Mouse (Mus musculus) MEL (cell line): ENCODE measurements around the gene Klf11. TPM values are rescaled to one million over a fixed set of nuclear protein-coding genes. Genes with fewer than 3 reads are reported as not detected.

Source experiments
- DNase-seq: peaks from one replicate; pipeline ENCODE4 v3.0.0; 2011; ENCODE audit warnings: low read depth, low spot score
- H3K27ac ChIP-seq: 2 replicates; pipeline ENCODE4 v1.5.1; 2012; ENCODE audit warnings: low read depth, mild to moderate bottlenecking, control low read depth, low read length, moderate library complexity; ENCODE audit not compliant: control insufficient read depth
- H3K27me3 ChIP-seq, 2 experiments: fragments of 150-350 bp in 1 of 2; sonication (generic) in 1 of 2; 2 replicates each; pipeline ENCODE4 v1.6.1; 2012; ENCODE audit warnings: low read length in 2 of 2, mild to moderate bottlenecking in 2 of 2, improper control_type of control experiment in 1 of 2, moderate library complexity in 1 of 2; ENCODE audit not compliant: insufficient read depth in 2 of 2, control insufficient read depth in 1 of 2
- H3K36me3 ChIP-seq, 2 experiments: 2 replicates each; pipeline ENCODE4 v1.6.1; 2012 to 2014; ENCODE audit warnings: low read length in 2 of 2, improper control_type of control experiment in 1 of 2, inconsistent platforms in 1 of 2, mild to moderate bottlenecking in 1 of 2; ENCODE audit not compliant: insufficient read depth in 2 of 2, control insufficient read depth in 1 of 2
- H3K4me1 ChIP-seq, 2 experiments: fragments of 150-350 bp in 1 of 2; sonication (generic) in 1 of 2; 2 replicates each; pipeline ENCODE4 v1.6.1; 2012; ENCODE audit warnings: low read length in 2 of 2, improper control_type of control experiment in 1 of 2, mild to moderate bottlenecking in 1 of 2; ENCODE audit not compliant: insufficient read depth in 2 of 2, control insufficient read depth in 1 of 2
- H3K4me3 ChIP-seq, 2 experiments: fragments of 150-350 bp in 1 of 2; sonication (generic) in 1 of 2; 2 replicates each; pipeline ENCODE4 v1.5.1; 2012; ENCODE audit warnings: low read depth in 2 of 2, low read length in 2 of 2, mild to moderate bottlenecking in 2 of 2, moderate library complexity in 2 of 2, control low read depth in 1 of 2, improper control_type of control experiment in 1 of 2; ENCODE audit not compliant: control insufficient read depth in 1 of 2, insufficient read depth in 1 of 2
- H3K79me2 ChIP-seq: 2 replicates; pipeline ENCODE4 v1.6.1; 2012; ENCODE audit warnings: mild to moderate bottlenecking, low read length, moderate library complexity; ENCODE audit not compliant: control insufficient read depth, poor library complexity, insufficient read depth
- H3K9ac ChIP-seq: 2 replicates; pipeline ENCODE4 v1.6.1; 2012; ENCODE audit warnings: low read depth, mild to moderate bottlenecking, control low read depth, low read length, moderate library complexity; ENCODE audit not compliant: control insufficient read depth, poor library complexity, severe bottlenecking
- H3K9me3 ChIP-seq: fragments of 150-350 bp; sonication (generic); replicated peaks from 2 replicates; pipeline ENCODE4 v1.6.1; 2012; ENCODE audit warnings: mild to moderate bottlenecking, low read length, improper control_type of control experiment, moderate library complexity; ENCODE audit not compliant: insufficient read depth
- BHLHE40 ChIP-seq: IDR thresholded peaks from 2 replicates; pipeline ENCODE4 v1.6.1; 2012; ENCODE audit warnings: low read depth, mild to moderate bottlenecking, inconsistent platforms, low read length, improper control_type of control experiment, borderline replicate concordance
- CHD1 ChIP-seq: IDR thresholded peaks from 2 replicates; pipeline ENCODE4 v1.6.1; 2012; ENCODE audit warnings: low read depth, mild to moderate bottlenecking, inconsistent platforms, low read length, improper control_type of control experiment
- CHD2 ChIP-seq: IDR thresholded peaks from 2 replicates; pipeline ENCODE4 v1.6.1; 2011; ENCODE audit warnings: low read length, improper control_type of control experiment
- ELF1 ChIP-seq: IDR thresholded peaks from 2 replicates; pipeline ENCODE4 v1.6.1; 2014; ENCODE audit warnings: low read depth, mild to moderate bottlenecking, inconsistent platforms, low read length, improper control_type of control experiment, moderate library complexity
- GABPA ChIP-seq: IDR thresholded peaks from 2 replicates; pipeline ENCODE4 v1.6.1; 2012; ENCODE audit warnings: low read depth, mild to moderate bottlenecking, inconsistent platforms, low read length, improper control_type of control experiment, moderate library complexity
- GATA1 ChIP-seq: IDR thresholded peaks from 2 replicates; pipeline ENCODE4 v1.6.1; 2011; ENCODE audit warnings: low read depth, low read length, improper control_type of control experiment
- MAFK ChIP-seq: IDR thresholded peaks from 2 replicates; pipeline ENCODE4 v1.6.1; 2011; ENCODE audit warnings: low read depth, mild to moderate bottlenecking, low read length, improper control_type of control experiment, borderline replicate concordance
- MAX ChIP-seq: IDR thresholded peaks from 2 replicates; pipeline ENCODE4 v1.6.1; 2011; ENCODE audit warnings: low read length, improper control_type of control experiment
- MXI1 ChIP-seq: IDR thresholded peaks from 2 replicates; pipeline ENCODE4 v1.6.1; 2011; ENCODE audit warnings: mild to moderate bottlenecking, low read depth, low read length, improper control_type of control experiment
- MYB ChIP-seq: IDR thresholded peaks from 2 replicates; pipeline ENCODE4 v1.6.1; 2011; ENCODE audit warnings: mild to moderate bottlenecking, low read depth, low read length, improper control_type of control experiment
- NRF1 ChIP-seq: IDR thresholded peaks from 2 replicates; pipeline ENCODE4 v1.6.1; 2014; ENCODE audit warnings: low read depth, mild to moderate bottlenecking, inconsistent platforms, low read length, improper control_type of control experiment, moderate library complexity; ENCODE audit not compliant: poor library complexity, insufficient read depth, severe bottlenecking
- POLR2A ChIP-seq, 2 experiments: IDR thresholded peaks; 2 replicates each; pipeline ENCODE4 v1.6.1; 2011 to 2012; ENCODE audit warnings: low read length in 2 of 2, mild to moderate bottlenecking in 2 of 2, control low read depth in 1 of 2, improper control_type of control experiment in 1 of 2, low read depth in 1 of 2, moderate library complexity in 1 of 2; ENCODE audit not compliant: control insufficient read depth in 1 of 2, insufficient read depth in 1 of 2, poor library complexity in 1 of 2
- POLR2AphosphoS2 ChIP-seq: IDR thresholded peaks from 2 replicates; pipeline ENCODE4 v1.6.1; 2011; ENCODE audit warnings: low read length, improper control_type of control experiment
- POLR2AphosphoS5 ChIP-seq: IDR thresholded peaks from 2 replicates; pipeline ENCODE4 v1.6.1; 2012; ENCODE audit warnings: low read depth, borderline replicate concordance, mild to moderate bottlenecking, inconsistent platforms, low read length, moderate library complexity, mixed read lengths
- RCOR1 ChIP-seq: IDR thresholded peaks from 2 replicates; pipeline ENCODE4 v1.6.1; 2012; ENCODE audit warnings: low read depth, mild to moderate bottlenecking, inconsistent platforms, low read length, improper control_type of control experiment
- SMC3 ChIP-seq: IDR thresholded peaks from 2 replicates; pipeline ENCODE4 v1.6.1; 2011; ENCODE audit warnings: low read depth, low read length, improper control_type of control experiment
- TAL1 ChIP-seq: IDR thresholded peaks from 2 replicates; pipeline ENCODE4 v1.6.1; 2012; ENCODE audit warnings: mild to moderate bottlenecking, inconsistent platforms, low read length, moderate library complexity, mixed read lengths
- TCF12 ChIP-seq: IDR thresholded peaks from 2 replicates; pipeline ENCODE4 v1.6.1; 2014; ENCODE audit warnings: low read depth, mild to moderate bottlenecking, inconsistent platforms, low read length, improper control_type of control experiment, moderate library complexity
- ZC3H11A ChIP-seq: IDR thresholded peaks from 2 replicates; pipeline ENCODE4 v1.6.1; 2012; ENCODE audit warnings: low read depth, mild to moderate bottlenecking, inconsistent platforms, low read length, improper control_type of control experiment
- ZMIZ1 ChIP-seq: IDR thresholded peaks from 2 replicates; pipeline ENCODE4 v1.6.1; 2012; ENCODE audit warnings: low read depth, mild to moderate bottlenecking, inconsistent platforms, low read length, improper control_type of control experiment, moderate library complexity
- ZNF384 ChIP-seq: IDR thresholded peaks from 2 replicates; pipeline ENCODE4 v1.6.1; 2012; ENCODE audit warnings: low read depth, mild to moderate bottlenecking, inconsistent platforms, low read length, improper control_type of control experiment
- polyA plus RNA-seq, 2 experiments: library from polyadenylated mRNA; stranded (reverse) in 1 of 2; unstranded in 1 of 2; fragments of >175 nt in 1 of 2; fragments of >200 nt in 1 of 2; gene quantifications; 2 replicates each; pipeline versions ENCODE4 v1.2.1 to v1.2.4; 2012; ENCODE audit warnings: low replicate concordance in 2 of 2, low read depth in 1 of 2; ENCODE audit not compliant: insufficient read length in 2 of 2, insufficient read depth in 1 of 2, missing spikeins in 1 of 2
- total RNA-seq: library from RNA; depleted of rRNA; stranded (reverse); fragments of 300-350 nt; gene quantifications from 2 replicates; pipeline ENCODE4 v1.2.3, GENCODE M21; 2012

Gene Klf11
- total and polyA plus RNA-seq, 3 experiments, result 2.4 to 7.2 TPM; not detected in 1

- DNase-seq, result no peak
- no peak for TF ChIP-seq TCF12
- no peak for TF ChIP-seq CHD1
- TF ChIP-seq CHD2, result no peak
- no peak for TF ChIP-seq TAL1
- TF ChIP-seq GABPA, result no peak
- TF ChIP-seq POLR2AphosphoS2, result no peak
- no peak for TF ChIP-seq ELF1
- TF ChIP-seq MAX, result no peak
- TF ChIP-seq, all 39 proteins: peak for 0
These were observed 38.5 kb upstream of the Klf11 start for GRCm38 (mm10) chr12:24612591-24612990.

DNA sequence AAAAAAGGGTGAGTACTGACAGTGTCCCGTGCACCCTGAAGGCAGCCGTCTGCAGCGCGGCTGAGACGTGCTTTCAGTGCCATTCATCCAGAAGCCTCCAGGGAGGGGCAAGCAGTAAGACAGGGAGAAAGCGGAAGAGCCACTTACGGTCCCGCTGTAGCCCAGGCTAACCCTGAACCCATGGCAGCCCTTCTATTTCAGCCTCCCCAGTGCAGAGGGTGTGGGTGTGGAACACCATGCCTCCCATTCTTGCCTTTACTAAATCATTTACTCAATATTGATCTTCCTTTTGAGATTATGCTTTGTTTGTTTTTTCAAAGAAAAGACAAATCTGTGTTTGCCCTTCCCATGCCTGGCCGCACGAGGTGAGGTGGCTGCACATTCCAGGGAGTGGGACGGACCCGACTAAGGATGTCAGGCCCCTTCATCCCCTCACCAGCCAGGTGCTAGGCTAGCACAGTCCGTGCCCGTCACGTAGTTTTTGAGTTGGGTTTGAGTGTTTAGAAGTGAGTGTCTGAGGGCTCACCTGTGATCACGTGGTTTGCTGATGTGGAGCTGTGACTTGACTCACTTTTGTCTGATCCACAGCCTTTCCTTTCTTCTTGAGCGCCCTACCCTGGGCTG, 36.5 kb upstream of the Klf11 start:
- TF ChIP-seq POLR2A (IDR thresholded peaks at IDR 0.05; ENCODE audit: control insufficient read depth in 1 of 2, insufficient read depth in 1 of 2, low read depth in 1 of 2, low read length in 2 of 2, poor library complexity in 1 of 2), result no peak
- TF ChIP-seq RCOR1, result no peak
- no peak for TF ChIP-seq ZNF384
- no peak for TF ChIP-seq ZC3H11A
- TF ChIP-seq TCF12, result no peak
- TF ChIP-seq MXI1, result no peak
- TF ChIP-seq POLR2AphosphoS5, result no peak
- Histone ChIP-seq H3K27me3 (no peaks in the 10 kb centered on the region), H3K4me1 (no peaks in the 10 kb centered on the region), H3K27ac (no peak overlapping the region), H3K9ac (no peak overlapping the region), H3K79me2 (no peaks in the 10 kb centered on the region), H3K9me3 (no peaks in the 10 kb centered on the region), H3K36me3 (no peaks in the 10 kb centered on the region), H3K4me3 (no peak overlapping the region)
- DNase-seq, result no peak

More at GRCm38 (mm10) chr12:24612591-24612990, 38.5 kb upstream of the Klf11 start:
- H3K79me2 ChIP-seq, result no peaks in the 10 kb centered on the region
- H3K27ac ChIP-seq, result no peak overlapping the region
- H3K4me1 ChIP-seq, result no peaks in the 10 kb centered on the region
- no peaks in the 10 kb centered on the region for H3K27me3 ChIP-seq
- no peak overlapping the region for H3K9ac ChIP-seq
- H3K4me3 ChIP-seq, result no peak overlapping the region
- no peaks in the 10 kb centered on the region for H3K36me3 ChIP-seq
- no peaks in the 10 kb centered on the region for H3K9me3 ChIP-seq

- TF ChIP-seq ELF1, result no peak
- no peak for TF ChIP-seq POLR2A (IDR thresholded peaks at IDR 0.05; ENCODE audit: control insufficient read depth in 1 of 2, insufficient read depth in 1 of 2, low read depth in 1 of 2, low read length in 2 of 2, poor library complexity in 1 of 2)
- no peak for TF ChIP-seq MYB
- TF ChIP-seq SMC3, result no peak
- no peak for TF ChIP-seq CHD1
- TF ChIP-seq GATA1, result no peak
- TF ChIP-seq ZMIZ1, result no peak
- TF ChIP-seq BHLHE40, result no peak
- TF ChIP-seq NRF1, result no peak
- TF ChIP-seq TCF12, result no peak
- TF ChIP-seq GABPA, result no peak
- TF ChIP-seq MAFK, result no peak
- Histone ChIP-seq H3K36me3 (no peaks in the 10 kb centered on the region), H3K4me3 (no peak overlapping the region), H3K27me3 (no peaks in the 10 kb centered on the region), H3K9ac (no peak overlapping the region), H3K27ac (no peak overlapping the region), H3K9me3 (no peaks in the 10 kb centered on the region), H3K79me2 (no peaks in the 10 kb centered on the region), H3K4me1 (no peaks in the 10 kb centered on the region)
- DNase-seq, result no peak
These were observed 35.9 kb upstream of the Klf11 start for GRCm38 (mm10) chr12:24615140-24615539.
